Mouse (Mus musculus) cortical plate, adult 2 months (tissue): ENCODE data around the gene Slc44a4.
"Not testable (repeated sequence)": the region's sequence is repeated elsewhere in the genome, so short reads cannot be mapped to it uniquely, and the experiment has no call there.

Source experiments
- CTCF ChIP-seq: fragments of 200-500 bp; IDR thresholded peaks from 2 replicates; pipeline ENCODE4 v1.5.1; 2011; ENCODE audit warnings: mild to moderate bottlenecking, control low read depth, low read length; ENCODE audit not compliant: insufficient read depth; ENCODE audit errors: extremely low read depth
- POLR2A ChIP-seq: fragments of 200-500 bp; IDR thresholded peaks from 2 replicates; pipeline ENCODE4 v1.6.1; 2011; ENCODE audit warnings: mild to moderate bottlenecking, low read length, control low read depth; ENCODE audit not compliant: insufficient read depth; ENCODE audit errors: extremely low read depth

DNA sequence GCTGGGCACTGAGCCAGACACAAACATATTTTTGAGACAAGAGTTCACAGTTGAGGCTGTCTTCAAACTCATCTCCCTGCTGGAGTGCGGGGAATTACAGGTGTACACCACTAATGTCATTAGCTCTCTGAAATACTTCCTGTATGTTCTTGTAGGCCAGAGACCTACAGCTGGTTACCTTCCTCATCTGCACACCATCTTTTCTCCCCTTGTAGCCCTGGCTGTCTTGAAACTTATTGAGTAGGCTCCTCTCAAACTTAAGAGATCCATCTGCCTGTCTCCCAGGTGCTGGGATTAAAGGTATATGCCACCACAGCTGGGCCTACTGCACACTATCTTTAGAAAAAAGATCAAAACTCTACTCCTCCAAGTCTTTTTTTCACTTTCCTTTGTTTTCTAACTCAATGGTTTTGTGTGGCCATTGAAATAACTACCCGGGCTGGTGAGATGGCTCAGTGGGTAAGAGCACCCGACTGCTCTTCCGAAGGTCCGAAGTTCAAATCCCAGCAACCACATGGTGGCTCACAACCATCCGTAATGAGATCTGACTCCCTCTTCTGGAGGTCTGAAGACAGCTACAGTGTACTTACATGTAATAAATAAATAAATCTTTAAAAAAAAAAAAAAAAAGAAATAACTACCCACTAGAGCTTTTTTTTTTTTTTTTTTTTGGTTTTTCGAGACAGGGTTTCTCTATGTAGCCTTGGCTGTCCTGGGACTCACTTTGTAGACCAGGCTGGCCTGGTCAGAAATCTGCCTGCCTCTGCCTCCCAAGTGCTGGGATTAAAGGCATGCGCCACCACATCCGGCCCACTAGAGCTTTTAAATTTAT, 34.7 kb downstream of the Slc44a4 start:
- not testable (repeated sequence) for TF ChIP-seq CTCF, POLR2A
